Mouse (Mus musculus): ENCODE results near the gene Slc4a7. TPM values are rescaled to one million over a fixed set of nuclear protein-coding genes. Genes with fewer than 3 reads are reported as not detected.

Slc4a7 gene
- polyA plus RNA-seq, 1 experiment from 2014 or later = 9.0 TPM

DNA sequence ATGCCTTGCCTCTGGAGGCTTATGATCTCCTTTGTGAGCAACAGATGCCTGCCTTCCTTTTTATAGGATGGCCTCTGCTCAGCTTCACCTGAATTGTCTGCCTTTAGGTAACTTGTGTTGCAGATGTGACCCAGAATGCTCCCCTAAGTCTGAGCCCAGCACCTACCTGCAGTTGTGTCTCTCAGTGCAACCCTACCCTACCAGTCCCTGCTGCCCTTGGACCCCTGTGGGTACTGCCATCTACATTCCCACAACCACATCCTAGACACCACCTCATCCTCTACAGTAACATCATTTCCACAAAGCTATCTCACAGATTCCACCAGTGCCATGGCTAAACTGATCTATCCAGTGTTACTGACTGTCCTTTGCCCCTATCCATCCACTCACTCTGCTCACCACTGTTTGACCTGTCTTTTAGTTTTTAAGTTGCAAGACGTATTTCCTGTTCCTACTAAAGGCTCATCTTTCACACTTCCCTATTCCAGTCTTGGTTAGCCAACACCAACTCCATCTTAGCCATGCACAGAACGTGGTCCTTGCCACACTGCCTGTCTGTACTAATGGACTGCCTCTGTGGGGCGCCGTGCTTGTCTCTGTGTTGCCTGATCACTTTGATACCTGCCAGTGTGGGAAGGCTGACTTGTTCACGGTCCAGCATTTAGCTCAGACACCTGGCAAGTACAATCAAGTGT, 102.6 kb downstream of the Slc4a7 start:
- WGBS = 57% methylated on average over 5 of the region's 5 CpGs
- no peaks in the 10 kb centered on the region for H3K27me3 ChIP-seq (replicated peaks; ENCODE audit: control insufficient read depth, insufficient read depth, low read length)
- no peaks in the 10 kb centered on the region for H3K36me3 ChIP-seq (ENCODE audit: control insufficient read depth, insufficient read depth, low read length)
- no peak overlapping the region for H3K9ac ChIP-seq (ENCODE audit: low read depth, low read length)
- H3K27ac ChIP-seq (ENCODE audit: low read depth, low read length) = no peak overlapping the region
- H3K9me3 ChIP-seq (ENCODE audit: control insufficient read depth, low read length) = no peaks in the 10 kb centered on the region
- H3K4me2 ChIP-seq = no peak overlapping the region
- no peak overlapping the region for H3K4me3 ChIP-seq (ENCODE audit: low read depth, low read length)
- DNase-seq (ENCODE audit: low spot score) (no peak), ATAC-seq (replicated peaks; ENCODE audit: low FRiP score) (no peak)
- H3K4me1 ChIP-seq (replicated peaks; ENCODE audit: control insufficient read depth, insufficient read depth, low read length) = no peaks in the 10 kb centered on the region

DNA sequence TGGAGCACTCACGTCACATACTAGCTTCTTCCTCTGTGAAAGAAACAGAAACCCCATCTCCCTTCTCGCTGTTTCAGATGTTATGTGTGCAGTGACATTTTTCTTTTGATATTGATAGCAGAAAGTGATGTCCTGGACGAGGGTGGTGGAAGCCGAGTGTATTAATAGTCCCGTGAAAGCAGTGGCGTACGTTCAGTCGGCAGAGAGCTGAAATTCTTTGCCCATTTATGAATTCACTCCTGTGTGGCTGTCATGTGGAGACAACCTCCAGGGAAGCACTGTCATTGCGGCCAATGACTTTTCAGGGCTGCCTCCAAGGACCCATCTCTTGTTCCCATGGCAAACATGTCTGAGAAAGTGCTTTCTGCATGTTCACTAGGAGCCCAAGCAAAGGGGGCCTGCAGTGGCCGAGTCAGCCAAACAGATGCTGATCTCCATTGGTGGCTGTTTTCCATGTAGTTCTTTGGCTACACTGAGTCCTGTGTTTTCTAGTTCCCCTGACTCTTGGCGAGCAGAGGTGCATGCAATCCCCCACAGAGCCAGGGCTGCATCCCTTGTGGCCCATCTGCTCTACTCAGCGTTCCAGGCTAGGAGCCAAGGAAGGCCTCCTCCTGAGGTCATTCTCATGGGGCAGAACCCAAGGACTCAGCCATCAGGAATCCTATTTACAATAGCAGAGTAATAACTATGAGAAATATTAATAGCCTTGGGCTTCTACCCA, 130.6 kb downstream of the Slc4a7 start:
- no peaks in the 10 kb centered on the region for H3K27me3 ChIP-seq (replicated peaks; ENCODE audit: control insufficient read depth, insufficient read depth, low read length)
- WGBS = 79% methylated on average over 12 of the region's 12 CpGs

DNA sequence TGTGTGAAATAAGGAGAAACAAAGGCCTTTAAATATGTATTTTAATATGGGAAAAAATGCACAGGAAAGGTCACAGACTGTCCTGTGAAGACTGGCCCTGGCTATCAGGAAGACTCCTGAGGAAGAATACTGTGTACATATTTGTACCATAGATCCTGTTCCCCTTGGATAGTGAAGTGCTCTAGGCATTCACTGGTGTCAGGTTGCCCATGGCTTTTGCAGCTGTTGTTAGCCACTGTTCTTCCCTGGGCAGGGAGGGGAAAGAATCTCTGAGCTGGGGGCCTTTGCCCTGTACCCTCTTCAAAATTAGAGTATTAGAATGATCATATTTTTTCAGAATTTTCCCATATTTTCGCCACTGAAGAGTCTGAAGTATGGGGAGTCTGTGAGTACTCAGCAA, 131.4 kb downstream of the Slc4a7 start:
- Histone ChIP-seq H3K4me2 (no peak overlapping the region), H3K27me3 (replicated peaks; ENCODE audit: control insufficient read depth, insufficient read depth, low read length) (no peaks in the 10 kb centered on the region), H3K9me3 (ENCODE audit: control insufficient read depth, low read length) (no peaks in the 10 kb centered on the region), H3K9ac (ENCODE audit: low read depth, low read length) (no peak overlapping the region), H3K4me3 (ENCODE audit: low read depth, low read length) (no peak overlapping the region), H3K4me1 (replicated peaks; ENCODE audit: control insufficient read depth, insufficient read depth, low read length) (no peaks in the 10 kb centered on the region), H3K27ac (ENCODE audit: low read depth, low read length) (no peak overlapping the region), H3K36me3 (ENCODE audit: control insufficient read depth, insufficient read depth, low read length) (no peaks in the 10 kb centered on the region)
- 72% methylated on average over 1 of the region's 1 CpGs for WGBS
- DNase-seq (ENCODE audit: low spot score) (no peak), ATAC-seq (replicated peaks; ENCODE audit: low FRiP score) (no peak)

More for the DNA sequence above, 130.6 kb downstream of the Slc4a7 start:
- Histone ChIP-seq H3K36me3 (ENCODE audit: control insufficient read depth, insufficient read depth, low read length) (no peaks in the 10 kb centered on the region), H3K4me3 (ENCODE audit: low read depth, low read length) (no peak overlapping the region), H3K9me3 (ENCODE audit: control insufficient read depth, low read length) (no peaks in the 10 kb centered on the region), H3K4me2 (no peak overlapping the region), H3K9ac (ENCODE audit: low read depth, low read length) (no peak overlapping the region), H3K27ac (ENCODE audit: low read depth, low read length) (no peak overlapping the region), H3K4me1 (replicated peaks; ENCODE audit: control insufficient read depth, insufficient read depth, low read length) (no peaks in the 10 kb centered on the region)
- DNase-seq (ENCODE audit: low spot score) = no peak
- ATAC-seq (replicated peaks; ENCODE audit: low FRiP score) = no peak

DNA sequence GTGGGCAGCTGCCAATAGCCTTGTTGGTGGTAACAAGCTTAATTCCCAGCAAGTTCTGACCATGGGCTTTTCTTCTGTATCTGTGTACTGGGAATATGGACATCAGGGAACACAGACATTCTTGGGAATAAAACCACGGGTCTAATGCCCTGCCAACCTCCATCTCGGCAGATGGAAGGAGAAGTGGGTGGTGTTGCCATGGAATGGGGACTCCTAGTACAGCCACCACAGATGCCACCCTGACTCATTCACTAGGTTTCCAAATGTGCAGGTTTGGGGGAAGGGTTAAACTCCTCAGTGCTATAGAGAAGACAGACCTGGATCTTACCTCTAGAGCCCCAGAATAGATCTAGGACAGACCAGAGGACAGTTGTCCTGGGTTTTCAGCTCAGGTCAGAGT, 132.2 kb downstream of the Slc4a7 start:
- no peak for ATAC-seq (replicated peaks; ENCODE audit: low FRiP score)
- DNase-seq (ENCODE audit: low spot score) = no peak
- WGBS = 73% methylated on average over 2 of the region's 2 CpGs
- no peaks in the 10 kb centered on the region for H3K27me3 ChIP-seq (replicated peaks; ENCODE audit: control insufficient read depth, insufficient read depth, low read length)
- no peak overlapping the region for H3K4me3 ChIP-seq (ENCODE audit: low read depth, low read length)
- no peaks in the 10 kb centered on the region for H3K4me1 ChIP-seq (replicated peaks; ENCODE audit: control insufficient read depth, insufficient read depth, low read length)
- no peak overlapping the region for H3K4me2 ChIP-seq
- no peak overlapping the region for H3K27ac ChIP-seq (ENCODE audit: low read depth, low read length)
- H3K9me3 ChIP-seq (ENCODE audit: control insufficient read depth, low read length) = no peaks in the 10 kb centered on the region
- H3K36me3 ChIP-seq (ENCODE audit: control insufficient read depth, insufficient read depth, low read length) = no peaks in the 10 kb centered on the region
- H3K9ac ChIP-seq (ENCODE audit: low read depth, low read length) = no peak overlapping the region

DNA sequence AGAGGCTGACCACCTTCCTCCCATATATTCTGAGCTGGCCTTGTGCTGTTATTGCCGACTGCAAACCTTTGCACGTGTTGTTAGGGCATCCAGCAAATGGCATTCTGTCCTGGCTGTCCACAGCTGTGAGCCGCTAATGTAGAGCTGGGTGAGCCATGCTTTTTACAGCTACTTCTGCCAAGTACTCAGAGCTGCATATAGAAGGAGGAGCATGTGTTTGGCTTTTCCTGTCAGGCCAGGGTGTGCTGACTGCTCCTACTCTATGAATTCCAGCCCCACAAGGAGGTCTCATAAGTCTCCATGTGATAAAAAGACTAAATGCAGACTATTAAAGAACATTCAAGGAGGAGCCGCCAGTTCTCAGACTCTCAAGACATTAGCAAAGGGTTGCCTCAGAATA, 135.5 kb downstream of the Slc4a7 start:
- 75% methylated on average over 4 of the region's 4 CpGs for WGBS
- no peak for ATAC-seq (replicated peaks; ENCODE audit: low FRiP score)

DNA sequence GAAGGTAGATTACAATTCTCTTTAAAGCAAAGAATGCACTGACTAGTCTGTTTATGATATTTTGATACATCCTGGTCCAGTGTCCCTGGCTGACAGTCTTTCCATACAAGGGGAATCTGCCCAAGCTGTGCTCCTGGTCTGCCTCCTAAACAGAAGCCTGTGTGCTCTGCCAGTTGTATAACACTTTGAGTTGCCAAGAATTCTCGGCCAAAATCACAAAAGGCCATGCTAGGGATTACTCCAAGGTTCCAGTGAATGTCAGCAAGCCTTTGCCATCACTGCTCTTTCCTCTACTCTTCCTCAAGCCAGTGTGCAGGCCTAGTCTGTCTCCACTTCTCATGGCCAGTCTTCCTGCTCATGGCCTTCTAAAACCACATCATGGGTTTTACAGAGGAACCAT, 136.0 kb downstream of the Slc4a7 start:
- Histone ChIP-seq H3K9me3 (ENCODE audit: control insufficient read depth, low read length) (no peaks in the 10 kb centered on the region), H3K27ac (ENCODE audit: low read depth, low read length) (no peak overlapping the region), H3K4me3 (ENCODE audit: low read depth, low read length) (no peak overlapping the region), H3K27me3 (replicated peaks; ENCODE audit: control insufficient read depth, insufficient read depth, low read length) (no peaks in the 10 kb centered on the region), H3K4me1 (replicated peaks; ENCODE audit: control insufficient read depth, insufficient read depth, low read length) (no peaks in the 10 kb centered on the region), H3K9ac (ENCODE audit: low read depth, low read length) (no peak overlapping the region), H3K4me2 (no peak overlapping the region), H3K36me3 (ENCODE audit: control insufficient read depth, insufficient read depth, low read length) (no peaks in the 10 kb centered on the region)
- no peak for DNase-seq (ENCODE audit: low spot score)
- 56% methylated on average over 1 of the region's 1 CpGs for WGBS
- no peak for ATAC-seq (replicated peaks; ENCODE audit: low FRiP score)

More for the DNA sequence above, 135.5 kb downstream of the Slc4a7 start:
- DNase-seq (ENCODE audit: low spot score) = no peak
- Histone ChIP-seq H3K4me1 (replicated peaks; ENCODE audit: control insufficient read depth, insufficient read depth, low read length) (no peaks in the 10 kb centered on the region), H3K4me3 (ENCODE audit: low read depth, low read length) (no peak overlapping the region), H3K4me2 (no peak overlapping the region), H3K36me3 (ENCODE audit: control insufficient read depth, insufficient read depth, low read length) (no peaks in the 10 kb centered on the region), H3K27me3 (replicated peaks; ENCODE audit: control insufficient read depth, insufficient read depth, low read length) (no peaks in the 10 kb centered on the region), H3K9ac (ENCODE audit: low read depth, low read length) (no peak overlapping the region), H3K9me3 (ENCODE audit: control insufficient read depth, low read length) (no peaks in the 10 kb centered on the region), H3K27ac (ENCODE audit: low read depth, low read length) (no peak overlapping the region)

DNA sequence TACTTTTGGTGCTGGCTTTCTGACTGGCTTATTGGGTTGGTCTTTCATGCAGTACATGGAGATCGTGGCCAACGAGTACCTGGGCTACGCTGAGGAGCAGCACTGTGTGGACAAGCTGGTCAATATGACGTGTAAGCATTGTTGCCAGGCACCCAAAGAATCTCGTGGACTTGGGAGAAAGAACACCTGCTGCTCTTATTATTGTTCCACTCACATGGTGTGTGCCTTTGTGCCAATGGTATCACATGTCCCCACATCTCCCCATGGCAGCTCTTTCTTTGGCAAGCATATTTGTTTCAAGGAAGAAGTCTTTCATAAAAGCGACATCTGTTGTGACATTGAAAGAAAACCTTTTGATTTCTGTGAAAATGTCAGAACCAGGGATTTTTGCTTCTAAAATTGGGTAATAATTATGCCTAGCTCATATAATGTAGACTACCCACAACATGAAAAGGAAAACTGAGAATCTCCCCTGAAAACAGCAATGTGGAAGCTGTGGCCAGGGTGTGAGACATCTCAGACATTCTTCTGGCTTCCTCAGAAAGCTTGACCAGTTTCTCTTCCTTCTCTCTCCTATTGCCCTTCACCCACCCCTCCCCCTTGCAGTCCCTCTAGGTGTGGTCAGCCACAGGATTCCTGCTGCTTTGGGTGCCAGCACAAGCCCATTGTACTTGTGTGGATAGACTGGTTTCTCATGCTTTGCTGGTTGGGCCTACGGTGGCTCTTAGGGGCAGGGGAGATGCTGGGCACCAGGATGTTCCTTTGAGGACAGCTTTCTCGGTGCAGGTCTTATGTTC, 140.9 kb downstream of the Slc4a7 start:
- H3K4me1 ChIP-seq (replicated peaks; ENCODE audit: control insufficient read depth, insufficient read depth, low read length) = no peaks in the 10 kb centered on the region
- DNase-seq (ENCODE audit: low spot score) = no peak
- H3K27me3 ChIP-seq (replicated peaks; ENCODE audit: control insufficient read depth, insufficient read depth, low read length) = no peaks in the 10 kb centered on the region
- H3K27ac ChIP-seq (ENCODE audit: low read depth, low read length) = no peak overlapping the region
- WGBS = 83% methylated on average over 8 of the region's 8 CpGs
- no peaks in the 10 kb centered on the region for H3K9me3 ChIP-seq (ENCODE audit: control insufficient read depth, low read length)
- no peak overlapping the region for H3K9ac ChIP-seq (ENCODE audit: low read depth, low read length)
- H3K4me2 ChIP-seq = no peak overlapping the region
- ATAC-seq (replicated peaks; ENCODE audit: low FRiP score) = no peak
- H3K36me3 ChIP-seq (ENCODE audit: control insufficient read depth, insufficient read depth, low read length) = no peaks in the 10 kb centered on the region
- no peak overlapping the region for H3K4me3 ChIP-seq (ENCODE audit: low read depth, low read length)
